Mouse (Mus musculus) neural tube, embryonic 11.5 days (tissue): ENCODE data around the gene Nav2. TPM values are rescaled to one million over a fixed set of nuclear protein-coding genes. Genes with fewer than 3 reads are reported as not detected.
A peak's percentile ranks its signal among the peaks of the same experiment; 100 is the strongest.

Experiments
- ATAC-seq: fragments of 200-750 bp; cut with Nextera tagmentation; 2 replicates; pipeline ENCODE4 v1.8.0; 2017; ENCODE audit warnings: moderate number of reproducible peaks, mild to moderate bottlenecking, moderate TSS enrichment, moderate library complexity; ENCODE audit not compliant: insufficient read depth, low FRiP score, low TSS enrichment
- DNase-seq: peaks from one replicate; pipeline ENCODE4 v3.0.0-alpha.2; 2015; ENCODE audit warnings: low spot score
- H3K27ac ChIP-seq: fragments of 300-500 bp; sonication (generic); 2 replicates; pipeline ENCODE4 v1.5.1; 2014; ENCODE audit warnings: low read depth, mild to moderate bottlenecking, low read length
- H3K27me3 ChIP-seq: fragments of 300-500 bp; sonication (generic); 2 replicates; pipeline ENCODE4 v1.6.1; 2014; ENCODE audit warnings: mild to moderate bottlenecking, low read length, mixed read lengths; ENCODE audit not compliant: control insufficient read depth, insufficient read depth
- H3K36me3 ChIP-seq: fragments of 300-500 bp; sonication (generic); 2 replicates; pipeline ENCODE4 v1.6.1; 2014; ENCODE audit warnings: mild to moderate bottlenecking, low read length, moderate library complexity, mixed read lengths; ENCODE audit not compliant: control insufficient read depth, insufficient read depth
- H3K4me1 ChIP-seq: fragments of 300-500 bp; sonication (generic); 2 replicates; pipeline ENCODE4 v1.6.1; 2014; ENCODE audit warnings: low read length, mixed read lengths; ENCODE audit not compliant: control insufficient read depth, insufficient read depth
- H3K4me2 ChIP-seq: fragments of 300-500 bp; sonication (generic); 2 replicates; pipeline ENCODE4 v1.6.1; 2014; ENCODE audit warnings: low read depth, mild to moderate bottlenecking, moderate library complexity
- H3K4me3 ChIP-seq: fragments of 300-500 bp; sonication (generic); 2 replicates; pipeline ENCODE4 v1.5.1; 2014; ENCODE audit warnings: low read depth, low read length
- H3K9ac ChIP-seq: fragments of 300-500 bp; sonication (generic); 2 replicates; pipeline ENCODE4 v1.6.1; 2014; ENCODE audit warnings: mild to moderate bottlenecking, low read length
- H3K9me3 ChIP-seq: fragments of 300-500 bp; sonication (generic); 2 replicates; pipeline ENCODE4 v1.6.1; 2016; ENCODE audit warnings: low read length; ENCODE audit not compliant: control insufficient read depth
- WGBS: fragments of 180-500 bp; shearing (Covaris S2); extraction: QIAGEN DNeasy Blood & Tissue Kit; methylation state at CpG from one replicate; pipeline ENCODE4 v1.1.7; 2014; 5-methylcytosine and 5-hydroxymethylcytosine counted together
- polyA plus RNA-seq: library from polyadenylated mRNA; unstranded; fragments of >200 nt; fragmentation: Nextera tagmentation; extraction: Ambion mirVana; gene quantifications from 2 replicates; pipeline ENCODE4 v1.2.1, GENCODE M21; 2014

Nav2 gene
- polyA plus RNA-seq, 1 experiment from 2014 or later: 19.2 TPM

DNA sequence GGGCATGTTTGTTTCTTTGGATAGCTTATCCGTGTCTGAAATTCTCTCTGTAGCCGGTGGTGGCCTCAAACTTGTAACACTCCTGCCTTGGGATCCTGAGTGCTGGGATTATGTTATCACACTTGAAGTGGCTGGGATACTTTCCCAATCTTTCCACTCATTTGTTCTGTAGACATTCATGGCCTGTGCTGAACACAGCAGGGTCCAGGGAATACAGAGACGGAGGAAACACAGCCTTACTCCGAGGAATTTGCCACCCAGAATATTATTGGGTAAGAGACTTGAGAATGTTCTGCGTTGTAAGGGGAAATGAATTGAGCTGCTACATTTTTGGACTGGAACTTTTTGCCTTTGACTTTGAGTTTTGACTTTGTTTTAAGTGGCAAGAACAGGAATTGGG lies 118.0 kb downstream of the Nav2 start:
- H3K27ac ChIP-seq: no peak overlapping the region
- no peaks in the 10 kb centered on the region for H3K27me3 ChIP-seq
- no peak for ATAC-seq
- H3K4me3 ChIP-seq: no peak overlapping the region
- no peaks in the 10 kb centered on the region for H3K9me3 ChIP-seq
- no peak for DNase-seq
- no peak overlapping the region for H3K9ac ChIP-seq
- no peaks in the 10 kb centered on the region for H3K36me3 ChIP-seq
- no peak overlapping the region for H3K4me2 ChIP-seq
- H3K4me1 ChIP-seq: no peaks in the 10 kb centered on the region
- WGBS: 74% methylated on average over 5 of the region's 5 CpGs

DNA sequence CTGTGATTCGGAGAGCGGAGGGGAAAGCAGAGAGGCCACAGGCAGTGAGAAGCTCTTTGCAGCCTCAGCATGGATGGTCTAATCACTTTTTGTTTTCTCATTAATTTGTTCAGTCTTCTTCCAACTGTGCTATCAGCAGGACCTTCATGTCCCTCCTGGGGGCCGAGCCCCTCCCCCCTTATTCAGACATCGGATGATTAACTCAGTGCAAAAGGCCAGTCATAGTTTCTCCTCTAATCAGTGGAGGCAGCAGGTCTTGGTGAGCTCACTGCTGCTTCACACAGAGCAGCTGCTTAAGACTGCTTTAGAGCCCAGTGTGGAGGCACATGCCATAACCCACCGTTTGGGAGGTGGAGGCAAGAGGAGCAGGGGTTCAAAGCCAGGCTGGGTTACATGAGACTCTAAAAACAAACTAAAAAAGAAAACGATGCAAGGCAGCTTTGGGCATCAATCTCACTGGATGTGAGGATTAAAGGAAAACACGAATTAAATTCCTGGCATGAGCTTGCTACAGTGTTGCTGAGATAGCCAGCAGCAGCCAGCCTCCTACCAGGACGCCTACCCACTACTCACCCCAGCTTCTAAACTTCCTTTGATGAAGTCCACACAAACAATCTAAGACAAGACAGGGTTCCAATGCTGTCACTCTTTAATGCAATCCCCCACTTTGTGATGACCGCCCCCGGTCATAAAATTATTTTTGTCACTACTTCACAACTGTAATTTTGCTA lies 120.9 kb downstream of the Nav2 start:
- 51% methylated on average over 10 of the region's 10 CpGs for WGBS
- H3K4me3 ChIP-seq: no peak overlapping the region
- no peaks in the 10 kb centered on the region for H3K36me3 ChIP-seq
- ATAC-seq: no peak
- H3K4me1 ChIP-seq: no peaks in the 10 kb centered on the region
- no peak overlapping the region for H3K9ac ChIP-seq
- no peak for DNase-seq
- no peak overlapping the region for H3K27ac ChIP-seq
- H3K4me2 ChIP-seq: no peak overlapping the region
- no peaks in the 10 kb centered on the region for H3K27me3 ChIP-seq
- H3K9me3 ChIP-seq: no peaks in the 10 kb centered on the region

DNA sequence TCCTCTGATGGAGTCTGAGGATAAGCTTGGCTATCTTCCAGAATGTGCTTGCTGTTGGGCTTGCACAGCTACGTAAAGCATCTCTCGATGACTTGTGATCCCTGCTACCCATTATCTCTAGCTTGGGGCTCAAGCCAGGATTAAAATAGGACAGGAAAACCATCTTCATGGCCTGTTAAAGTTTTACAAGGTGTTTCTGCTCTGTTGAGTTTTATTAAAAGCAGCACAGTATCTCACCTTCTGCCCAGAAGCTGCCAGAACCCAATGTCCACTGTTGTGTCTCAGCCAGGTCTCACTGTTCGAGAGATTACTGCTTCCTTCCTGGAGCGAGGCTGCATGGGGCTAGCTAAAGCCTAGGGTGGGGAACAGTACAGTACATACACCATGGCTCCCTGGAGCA lies 123.7 kb downstream of the Nav2 start:
- DNase-seq: no peak
- Histone ChIP-seq H3K4me1 (no peaks in the 10 kb centered on the region), H3K9ac (no peak overlapping the region), H3K27ac (no peak overlapping the region), H3K4me2 (no peak overlapping the region), H3K4me3 (no peak overlapping the region), H3K36me3 (no peaks in the 10 kb centered on the region), H3K9me3 (no peaks in the 10 kb centered on the region), H3K27me3 (no peaks in the 10 kb centered on the region)
- WGBS: 91% methylated on average over 4 of the region's 4 CpGs
- no peak for ATAC-seq

DNA sequence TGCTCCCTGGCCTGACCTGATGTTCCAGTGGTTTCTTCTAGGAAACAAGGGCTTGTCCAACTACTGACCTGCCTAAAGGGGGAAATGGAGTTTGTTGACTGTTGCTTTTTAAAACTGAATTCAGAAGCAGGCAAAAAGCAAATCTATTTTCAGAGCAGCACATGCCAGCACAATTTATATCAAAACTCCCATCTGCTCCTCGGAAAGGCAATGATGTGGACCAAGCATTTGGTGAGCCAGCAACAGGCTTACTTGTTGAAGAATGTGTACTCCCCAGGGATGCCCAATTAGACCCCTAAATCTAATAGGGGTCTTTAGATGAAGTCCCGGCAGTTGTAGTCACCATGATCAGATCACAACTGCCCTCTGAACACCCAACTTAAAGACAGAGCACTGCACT lies 125.7 kb downstream of the Nav2 start:
- DNase-seq (no peak), ATAC-seq (no peak)
- no peak overlapping the region for H3K27ac ChIP-seq
- 81% methylated on average over 2 of the region's 2 CpGs for WGBS
- H3K27me3 ChIP-seq: no peaks in the 10 kb centered on the region
- no peak overlapping the region for H3K4me3 ChIP-seq
- no peak overlapping the region for H3K4me2 ChIP-seq
- no peaks in the 10 kb centered on the region for H3K36me3 ChIP-seq
- no peaks in the 10 kb centered on the region for H3K9me3 ChIP-seq
- no peaks in the 10 kb centered on the region for H3K4me1 ChIP-seq
- no peak overlapping the region for H3K9ac ChIP-seq

- 80% methylated on average over 8 of the region's 8 CpGs for WGBS
- Histone ChIP-seq H3K9ac (no peak overlapping the region), H3K4me2 (no peak overlapping the region), H3K27me3 (no peaks in the 10 kb centered on the region), H3K36me3 (no peaks in the 10 kb centered on the region), H3K4me1 (peaks cover 18% of the 10 kb centered on the region), H3K9me3 (no peaks in the 10 kb centered on the region), H3K4me3 (no peak overlapping the region), H3K27ac (0 out of 2 replicates have a peak overlapping the region, but pooled peaks have one; percentile 34)
- DNase-seq (no peak), ATAC-seq (no peak)
Observed at GRCm38 (mm10) chr7:49040163-49040562, 131.6 kb downstream of the Nav2 start.

DNA sequence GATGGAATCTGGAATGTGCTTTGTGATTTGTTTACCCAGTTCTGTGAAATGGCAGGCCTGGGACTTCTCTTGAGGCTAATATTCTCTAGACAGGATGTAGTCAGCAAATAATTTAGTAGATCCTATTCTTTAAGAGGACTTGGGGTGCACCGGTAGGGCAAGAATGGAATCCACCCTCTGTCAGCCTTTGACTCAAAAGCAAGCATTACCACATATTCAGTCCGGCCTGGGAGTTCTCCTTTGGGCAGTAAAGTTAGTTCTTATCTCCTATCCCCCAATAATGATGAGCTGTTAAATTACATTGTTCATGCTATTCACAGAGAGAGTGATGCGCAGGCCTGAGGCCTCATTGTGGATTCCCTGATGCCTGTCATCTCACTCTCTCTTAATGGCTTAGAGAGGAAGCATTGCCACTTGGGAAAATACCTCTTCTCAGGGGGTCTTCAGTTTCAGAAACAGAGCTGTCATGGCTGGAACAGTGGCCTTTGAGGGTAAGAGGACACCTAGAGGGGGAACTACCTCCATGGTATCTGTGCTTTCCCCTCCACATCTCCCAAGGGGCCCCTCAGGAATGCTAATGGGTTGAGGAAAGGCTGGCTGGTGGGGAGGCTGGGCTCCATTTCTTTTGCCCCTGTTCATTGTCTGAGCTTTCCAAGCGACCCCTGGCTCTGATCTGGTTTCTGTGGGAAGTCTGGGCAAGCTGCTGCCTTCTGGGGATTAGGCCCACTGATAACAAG lies 133.0 kb downstream of the Nav2 start:
- WGBS: 40% methylated on average over 4 of the region's 4 CpGs
- ATAC-seq (no peak), DNase-seq (no peak)
- H3K4me2 ChIP-seq: no peak overlapping the region
- H3K4me1 ChIP-seq: peaks cover 29% of the 10 kb centered on the region
- no peaks in the 10 kb centered on the region for H3K27me3 ChIP-seq
- no peak overlapping the region for H3K4me3 ChIP-seq
- no peak overlapping the region for H3K27ac ChIP-seq
- H3K9me3 ChIP-seq: no peaks in the 10 kb centered on the region
- no peaks in the 10 kb centered on the region for H3K36me3 ChIP-seq
- no peak overlapping the region for H3K9ac ChIP-seq

GRCm38 (mm10) chr7:49045499-49046346 lies 137.2 kb downstream of the Nav2 start:
- peak; percentile 33 for ATAC-seq
- 60% methylated on average over 6 of the region's 6 CpGs for WGBS

DNA sequence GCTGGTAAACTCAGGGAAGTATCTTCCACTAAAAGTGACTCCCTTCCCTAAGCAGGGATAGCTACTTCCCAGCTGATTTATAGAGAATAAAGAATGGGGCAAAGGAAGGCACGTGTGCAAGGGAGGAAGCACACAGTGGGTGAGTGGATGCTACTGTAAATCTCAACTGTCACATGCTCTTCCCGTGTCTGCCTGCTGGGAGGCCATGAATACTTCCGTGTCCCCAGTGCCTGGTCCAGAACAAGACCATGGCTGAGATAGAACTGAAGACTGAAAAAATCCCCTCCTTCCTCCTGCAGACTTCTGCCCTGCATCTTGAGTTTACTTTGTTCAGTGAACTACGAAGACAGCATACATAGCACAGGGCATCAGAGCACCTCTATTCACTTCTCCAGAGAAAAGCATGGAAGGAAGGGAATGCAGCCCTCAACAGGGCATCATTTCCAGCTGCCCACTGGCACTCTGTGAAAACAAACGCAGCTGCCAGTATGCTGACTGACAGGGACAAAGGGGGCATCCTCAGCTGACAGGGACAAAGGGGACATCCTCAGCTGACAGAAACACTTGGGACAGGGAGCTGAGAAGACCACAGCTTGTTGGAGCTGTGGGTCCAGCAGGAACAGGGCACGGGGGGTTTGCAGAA lies 138.0 kb downstream of the Nav2 start:
- Histone ChIP-seq H3K9me3 (no peaks in the 10 kb centered on the region), H3K9ac (no peak overlapping the region), H3K36me3 (no peaks in the 10 kb centered on the region), H3K27ac (0 out of 2 replicates have a peak overlapping the region, but pooled peaks have one; percentile 6), H3K27me3 (no peaks in the 10 kb centered on the region), H3K4me3 (no peak overlapping the region), H3K4me1 (peaks cover 44% of the 10 kb centered on the region), H3K4me2 (no peak overlapping the region)
- DNase-seq (no peak), ATAC-seq (peak; percentile 55)
- WGBS: 40% methylated on average over 6 of the region's 6 CpGs

More at GRCm38 (mm10) chr7:49045499-49046346, 137.2 kb downstream of the Nav2 start:
- Histone ChIP-seq H3K4me3 (no peak overlapping the region), H3K4me2 (no peak overlapping the region), H3K9ac (no peak overlapping the region), H3K4me1 (peaks cover 45% of the 10 kb centered on the region), H3K36me3 (no peaks in the 10 kb centered on the region), H3K27ac (no peak overlapping the region), H3K27me3 (no peaks in the 10 kb centered on the region), H3K9me3 (no peaks in the 10 kb centered on the region)
- no peak for DNase-seq
